Mouse (Mus musculus) urinary bladder, adult 18-20 months (tissue): Measurements from ENCODE around the gene Dennd1b.

Source experiments
- DNase-seq, 2 experiments: peaks; one replicate each; pipeline ENCODE4 v3.0.0; 2022; ENCODE audit warnings: low spot score in 2 of 2, mixed read lengths in 2 of 2

The Dennd1b gene

DNA sequence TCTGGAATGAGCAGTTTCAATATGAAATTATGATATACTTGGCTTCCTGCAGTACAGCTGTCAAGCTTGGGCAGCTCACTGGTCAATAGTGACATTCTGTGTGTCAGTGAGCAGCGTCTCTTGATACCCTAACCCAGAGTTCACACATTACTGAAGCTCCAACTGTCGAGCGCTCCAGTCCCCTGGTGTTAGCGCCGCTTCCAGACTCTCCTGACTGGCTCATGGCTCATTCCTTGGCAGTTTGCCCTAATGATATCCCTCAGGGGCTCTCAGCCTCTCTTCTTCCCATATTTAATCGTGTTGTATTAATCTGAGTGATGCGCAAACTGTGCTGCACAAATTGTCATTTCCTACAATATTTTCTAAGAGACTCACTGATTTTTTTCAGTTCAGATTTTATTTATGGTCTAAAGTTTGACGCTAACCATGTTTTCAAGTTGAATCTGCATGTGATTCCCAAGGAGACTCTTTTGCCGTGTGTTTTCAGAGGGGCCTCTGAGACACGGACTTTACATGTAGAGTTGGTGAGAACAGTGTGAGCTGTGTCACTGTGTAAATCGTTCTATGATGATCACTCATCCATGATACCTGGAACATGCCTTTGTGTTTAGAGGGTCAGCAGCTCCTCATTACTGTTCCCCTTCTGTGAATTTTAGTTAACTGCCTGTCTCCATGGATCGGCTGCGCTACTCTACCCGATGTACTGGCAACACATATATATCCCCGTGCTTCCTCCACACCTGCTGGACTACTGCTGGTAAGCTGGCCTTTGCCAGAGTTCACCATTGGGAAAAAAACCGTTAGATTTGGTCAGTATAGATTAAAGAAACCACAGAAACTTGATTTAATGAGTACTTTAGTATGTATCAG is 117.5 kb downstream of the Dennd1b start:
- DNase-seq = no peak

DNA sequence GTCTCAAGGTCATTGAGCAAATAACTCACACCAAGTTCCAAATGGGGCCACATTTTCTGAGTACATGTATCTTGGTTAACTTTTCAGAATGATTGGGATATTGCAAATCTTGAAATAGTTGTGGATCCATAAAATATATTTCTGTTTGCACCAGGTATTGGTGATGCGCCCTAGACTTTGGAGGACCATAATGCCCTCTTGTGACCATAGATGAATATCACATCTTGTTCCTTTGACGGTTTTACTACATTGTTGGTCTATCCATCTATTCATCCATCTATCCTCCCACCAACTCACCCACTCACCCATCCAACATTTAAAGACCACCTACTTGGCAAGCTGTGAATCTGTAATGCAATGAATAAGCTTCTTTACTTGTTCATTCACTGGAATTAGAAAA is 120.1 kb downstream of the Dennd1b start:
- no peak for DNase-seq

DNA sequence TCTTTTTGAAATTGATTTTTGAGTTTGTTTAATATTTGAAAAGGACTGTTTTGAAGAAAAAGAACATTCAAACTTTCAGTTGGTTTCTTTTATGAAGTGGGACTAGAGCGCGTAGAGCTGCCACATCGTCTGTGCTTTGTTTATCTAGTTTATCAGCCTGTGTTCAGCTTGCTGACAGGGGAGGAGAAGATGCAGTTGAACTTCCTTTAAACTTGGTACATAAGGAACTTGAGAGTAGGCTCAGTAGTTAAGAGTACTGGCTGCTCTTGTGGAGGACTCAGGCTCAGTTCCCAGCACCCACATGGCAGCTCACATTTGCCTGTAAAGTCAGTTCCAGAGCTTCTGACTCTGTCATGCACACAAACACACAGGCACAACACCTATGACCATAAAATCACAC is 124.3 kb downstream of the Dennd1b start:
- DNase-seq = no peak

DNA sequence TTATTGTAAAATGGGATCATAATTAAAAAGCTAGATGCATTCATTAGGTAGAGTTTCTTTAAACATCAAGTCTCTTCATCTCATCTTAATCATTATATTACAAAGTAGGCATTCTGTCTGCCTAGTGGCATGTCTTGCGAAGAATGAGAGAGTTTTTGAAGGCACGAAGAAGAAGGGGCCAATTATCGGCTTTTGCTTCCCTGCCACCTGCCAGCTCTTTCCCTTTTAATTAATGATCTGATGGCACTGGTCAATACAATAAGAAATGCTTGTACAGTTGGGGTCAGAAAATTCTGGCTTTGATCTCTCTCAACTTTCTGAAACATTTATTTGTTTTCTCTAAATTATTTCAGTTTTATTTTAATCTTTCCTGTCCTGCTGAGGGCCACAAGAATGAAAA is 127.5 kb downstream of the Dennd1b start:
- DNase-seq = no peak

DNA sequence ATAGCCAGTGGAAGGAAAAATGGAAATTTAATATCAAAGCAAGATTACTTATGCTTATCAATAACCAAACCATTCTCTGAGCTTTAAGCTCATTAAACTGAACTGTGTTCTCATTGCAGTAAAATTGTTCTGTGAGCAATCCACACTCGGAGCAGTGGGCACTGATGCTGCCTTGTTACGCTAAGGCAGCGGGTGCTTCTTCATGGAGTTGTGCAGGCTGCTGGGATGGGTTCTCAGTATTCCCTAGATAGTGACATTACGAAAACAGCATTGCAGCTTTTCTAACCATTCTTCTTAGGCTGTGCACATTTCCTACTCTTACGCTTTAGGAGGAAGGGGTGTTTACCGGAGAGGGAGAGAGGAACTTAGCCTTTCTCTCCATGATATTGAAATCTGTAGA is 128.5 kb downstream of the Dennd1b start:
- DNase-seq = no peak

DNA sequence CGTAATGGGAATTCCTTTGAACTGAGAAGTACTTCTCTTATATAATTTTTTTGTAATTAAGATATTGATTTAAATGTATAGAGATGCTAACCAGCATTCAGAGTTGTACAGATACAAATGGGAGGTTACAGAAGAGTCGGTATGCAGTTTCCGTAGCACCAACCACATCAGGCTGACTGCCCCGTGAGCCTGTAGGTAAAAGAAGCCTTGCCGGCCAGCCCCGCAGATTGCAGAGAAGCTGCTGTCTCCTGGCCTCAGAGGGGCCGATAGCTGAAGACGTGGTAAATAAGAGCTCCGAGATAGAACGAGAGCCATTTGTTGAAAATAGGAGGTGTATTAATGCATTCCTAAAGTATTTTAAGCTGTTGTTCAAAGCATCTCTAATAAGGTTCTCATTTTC is 128.9 kb downstream of the Dennd1b start:
- DNase-seq = no peak

DNA sequence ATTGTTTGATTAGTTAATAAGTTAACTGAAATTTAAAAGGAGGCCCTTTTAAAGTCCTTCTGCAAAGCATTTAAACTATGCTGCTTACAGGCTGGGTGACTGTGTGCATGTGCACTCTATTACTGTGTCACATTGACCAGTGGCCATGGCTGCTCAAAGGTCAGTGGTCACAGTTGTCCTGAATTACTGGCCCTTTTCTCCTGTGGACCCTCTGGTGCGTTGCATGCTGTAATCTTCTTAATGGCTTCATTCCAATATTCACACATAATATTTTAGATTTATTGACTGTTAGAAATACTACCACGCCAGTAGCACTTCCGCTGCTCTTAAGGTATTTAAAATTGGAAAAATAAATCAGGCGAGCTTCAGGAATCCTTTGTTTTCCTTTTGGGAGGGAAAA is 129.5 kb downstream of the Dennd1b start:
- no peak for DNase-seq

DNA sequence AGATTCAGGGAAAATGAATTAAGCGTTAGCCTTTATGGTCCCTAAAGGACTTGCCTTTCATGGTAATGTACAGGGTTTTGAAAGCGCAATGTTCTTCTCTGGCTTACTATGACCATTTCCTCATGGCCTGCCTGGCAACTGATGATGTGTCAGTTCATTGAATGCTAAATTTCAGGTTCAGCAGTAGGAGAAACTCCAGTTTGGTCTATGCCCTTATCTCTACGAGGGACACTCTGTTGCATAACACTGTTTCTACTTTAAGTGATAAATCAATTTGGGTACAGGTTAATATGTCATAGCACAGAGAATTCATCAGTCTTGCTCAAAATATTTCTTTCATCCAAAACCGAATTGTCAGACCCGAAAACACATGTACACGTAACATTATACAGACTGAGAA is 133.1 kb downstream of the Dennd1b start:
- DNase-seq = no peak

DNA sequence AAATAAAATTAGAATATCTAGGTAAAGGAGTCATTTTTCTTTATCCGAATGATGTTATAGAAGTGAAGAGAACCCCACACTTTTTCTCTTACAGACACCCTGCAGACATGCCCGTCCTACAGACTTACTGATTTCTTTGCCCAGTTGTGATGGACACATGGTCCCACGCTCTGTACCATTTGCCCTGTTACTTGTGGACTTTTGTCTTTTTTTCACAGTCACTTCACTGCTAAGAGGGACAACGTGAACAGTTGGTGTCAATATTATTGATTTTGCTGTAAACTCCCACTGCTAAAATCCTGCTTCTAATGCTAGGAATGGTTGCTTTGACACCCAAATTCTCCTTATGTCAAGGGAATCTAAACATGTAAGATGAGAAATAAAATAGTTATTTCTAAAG is 134.9 kb downstream of the Dennd1b start:
- DNase-seq = no peak

DNA sequence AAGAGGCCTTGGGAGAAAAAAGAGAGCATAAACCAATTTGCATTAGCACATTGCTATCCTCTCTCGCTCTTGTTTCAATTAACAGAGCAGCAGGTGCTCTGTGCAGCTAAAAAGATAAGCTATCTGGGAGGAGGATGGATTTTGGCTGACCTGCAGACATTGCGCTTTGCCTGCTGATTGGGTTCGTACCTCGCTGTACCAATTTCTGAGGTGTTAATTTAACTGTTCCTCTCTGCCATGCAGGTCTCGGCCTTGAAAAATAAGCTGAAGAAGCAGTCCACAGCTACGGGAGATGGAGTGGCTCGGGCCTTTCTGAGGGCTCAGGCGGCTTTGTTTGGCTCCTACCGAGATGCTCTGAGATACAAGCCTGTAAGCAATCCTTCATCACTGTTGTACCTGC is 138.5 kb downstream of the Dennd1b start:
- no peak for DNase-seq

DNA sequence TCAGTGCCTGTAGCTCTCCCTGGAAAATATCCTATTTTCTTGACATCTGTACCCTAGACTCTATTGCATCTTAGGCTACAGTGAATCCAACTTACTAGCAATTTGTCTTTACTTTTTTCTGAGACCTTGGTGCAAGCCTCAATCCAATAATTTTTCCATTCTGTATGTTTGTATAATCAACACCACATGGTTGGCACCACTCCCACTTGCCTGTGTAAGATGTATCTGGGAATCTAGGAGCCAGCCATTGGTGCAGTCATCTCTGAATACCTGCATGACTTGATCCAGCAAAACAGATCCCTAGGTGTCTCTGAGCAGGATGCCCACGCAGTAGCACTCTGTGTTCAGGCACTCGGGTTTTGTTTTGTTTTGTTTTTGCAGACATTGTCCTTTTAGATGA is 145.0 kb downstream of the Dennd1b start:
- DNase-seq = no peak

DNA sequence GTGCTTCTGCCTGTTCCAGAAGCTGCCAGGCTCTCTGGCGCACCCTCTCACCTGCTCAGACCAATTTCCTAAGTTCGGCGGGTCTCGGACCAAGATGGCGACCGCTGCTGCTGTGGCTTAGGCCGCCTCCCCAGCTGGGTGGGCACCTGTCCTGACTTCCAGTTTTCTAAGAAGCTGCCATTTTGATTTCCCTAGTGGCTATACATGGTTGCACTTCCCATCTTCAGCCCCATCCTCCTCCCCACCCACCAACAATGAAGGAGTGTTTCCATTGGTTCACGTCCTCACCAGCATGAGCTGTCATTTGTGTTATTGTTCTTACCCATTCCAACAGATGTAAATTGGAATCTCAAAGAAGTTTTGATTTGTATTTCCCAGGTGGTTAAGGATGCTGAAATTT is 159.4 kb downstream of the Dennd1b start:
- DNase-seq = no peak

DNA sequence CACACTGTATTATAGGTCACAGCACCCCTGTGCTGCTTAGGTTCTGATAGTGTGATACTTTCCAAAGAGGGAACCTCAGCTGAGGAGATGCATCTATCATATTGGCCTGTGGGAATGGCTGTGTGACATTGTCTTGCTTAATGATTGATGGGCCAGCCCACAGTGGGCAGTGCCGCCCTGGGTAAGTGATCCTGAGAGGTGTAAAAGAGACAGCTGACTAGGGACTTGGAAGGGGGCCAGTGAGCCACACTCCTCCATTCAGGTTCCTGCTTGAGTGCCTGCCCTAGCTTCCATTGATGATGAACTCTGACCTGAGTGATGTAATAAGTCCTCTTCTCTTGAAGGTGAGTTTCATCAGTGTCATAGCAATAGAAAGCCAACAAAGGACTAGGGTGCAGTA is 176.4 kb downstream of the Dennd1b start:
- no peak for DNase-seq

DNA sequence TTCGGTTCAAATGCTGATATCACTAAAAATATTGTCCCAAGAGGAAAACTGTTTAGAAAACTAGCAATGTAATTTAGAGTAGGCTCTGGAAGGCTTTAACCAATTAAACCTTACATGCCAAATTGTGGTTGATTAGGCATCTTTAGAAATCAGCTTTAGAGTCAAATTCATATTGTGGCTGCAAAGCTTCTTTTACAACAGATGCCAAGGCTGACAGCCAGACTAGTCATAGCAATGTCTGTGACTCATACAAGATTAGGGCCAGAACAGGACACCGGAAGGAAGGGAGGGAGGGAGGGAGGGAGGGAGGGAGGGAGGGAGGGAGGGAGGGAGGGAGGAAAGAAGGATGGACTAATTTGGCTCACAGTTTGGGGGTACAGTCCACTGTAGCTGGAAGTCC is 182.3 kb downstream of the Dennd1b start:
- DNase-seq = no peak

DNA sequence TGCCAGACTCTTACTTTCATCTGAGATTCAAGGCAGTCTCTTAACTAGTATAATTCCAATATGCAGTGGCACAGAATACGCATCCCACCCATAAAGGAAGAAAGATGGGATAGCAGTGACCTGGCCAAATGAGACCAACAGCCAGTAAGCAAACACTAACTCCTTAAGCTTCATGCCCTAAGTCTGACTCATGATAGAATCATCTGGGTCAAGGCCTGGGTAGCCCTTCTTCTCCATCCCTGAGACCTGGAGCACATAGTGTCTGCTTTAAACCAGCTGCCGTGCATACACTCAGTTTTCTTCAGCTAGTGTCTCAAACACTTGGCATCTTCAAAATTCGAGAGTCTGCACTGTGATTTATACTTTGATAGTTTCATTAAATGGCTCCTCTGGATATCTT is 183.1 kb downstream of the Dennd1b start:
- no peak for DNase-seq

DNA sequence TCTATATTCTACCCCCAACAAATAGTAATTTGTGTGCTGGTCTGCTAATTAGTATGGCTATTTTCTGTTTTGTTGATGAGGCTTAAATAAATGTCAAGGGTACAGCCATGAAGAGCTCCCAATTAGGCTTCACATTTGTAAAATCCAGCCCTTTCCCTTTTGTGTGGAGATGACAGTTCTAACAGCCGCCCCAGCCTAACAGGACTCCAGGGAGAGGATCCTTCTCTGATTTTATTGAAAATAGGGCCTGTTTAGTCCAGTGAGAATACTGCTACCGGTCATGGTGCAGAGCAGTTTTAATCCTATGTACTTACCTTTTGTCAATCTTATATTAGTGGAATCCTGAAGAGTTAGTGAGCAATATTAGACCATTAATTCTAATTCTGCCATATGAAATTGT is 189.8 kb downstream of the Dennd1b start:
- DNase-seq = no peak

DNA sequence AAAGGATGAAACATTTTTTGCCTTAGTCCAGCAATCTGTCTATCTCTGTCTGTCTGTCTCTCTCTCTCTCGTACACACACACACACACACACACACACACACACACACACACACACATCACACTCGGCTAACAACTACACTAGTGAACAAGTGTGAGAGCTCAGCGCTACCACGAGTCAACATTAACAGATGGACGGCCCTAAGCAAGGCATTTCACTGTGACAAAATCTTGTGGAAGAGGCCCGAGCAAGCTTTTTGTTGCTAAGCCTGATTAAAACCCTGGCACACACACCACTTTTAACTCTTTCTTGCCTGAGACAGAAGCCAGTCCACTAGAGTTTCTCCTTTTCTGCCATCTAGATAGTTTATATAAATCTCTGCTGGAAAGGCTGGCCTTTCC is 190.3 kb downstream of the Dennd1b start:
- DNase-seq = no peak

DNA sequence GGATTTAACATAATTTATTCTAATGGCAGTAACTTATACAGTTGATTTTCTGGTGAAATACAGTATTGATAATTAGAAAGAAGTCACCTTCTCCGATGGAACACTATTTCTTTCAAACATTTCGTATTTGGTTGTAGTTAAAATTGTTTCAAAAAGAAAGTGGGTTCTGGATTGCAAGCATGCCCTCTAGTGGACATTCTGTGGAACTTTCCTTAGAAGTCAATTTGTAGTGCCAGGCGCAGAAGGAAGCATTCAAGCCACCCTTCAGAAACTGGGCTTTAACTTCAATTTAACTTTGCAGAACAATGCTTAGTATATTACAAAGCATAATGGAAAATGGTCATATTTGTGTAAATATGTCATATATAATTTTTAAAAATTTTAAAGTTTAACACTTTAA is 193.2 kb downstream of the Dennd1b start:
- DNase-seq = no peak

DNA sequence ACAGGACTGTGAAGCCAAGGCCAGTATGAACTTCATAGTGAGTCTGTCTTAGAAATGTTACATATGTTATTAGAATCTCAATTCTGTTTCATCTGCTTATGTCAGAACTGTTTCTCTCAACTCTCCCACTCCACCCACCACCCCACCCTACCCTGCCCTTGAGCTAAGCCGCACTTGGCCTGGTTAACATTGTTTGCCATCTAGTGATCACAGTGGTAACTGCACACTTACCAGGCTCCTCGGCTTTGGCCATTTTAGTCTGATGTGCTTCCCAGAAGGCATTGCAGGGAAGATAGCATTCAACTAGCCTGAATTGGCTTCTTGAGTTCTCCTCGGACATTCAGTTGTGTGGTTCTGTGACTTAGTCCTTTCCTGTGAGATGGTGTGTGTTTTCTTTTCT is 198.4 kb downstream of the Dennd1b start:
- DNase-seq = no peak

DNA sequence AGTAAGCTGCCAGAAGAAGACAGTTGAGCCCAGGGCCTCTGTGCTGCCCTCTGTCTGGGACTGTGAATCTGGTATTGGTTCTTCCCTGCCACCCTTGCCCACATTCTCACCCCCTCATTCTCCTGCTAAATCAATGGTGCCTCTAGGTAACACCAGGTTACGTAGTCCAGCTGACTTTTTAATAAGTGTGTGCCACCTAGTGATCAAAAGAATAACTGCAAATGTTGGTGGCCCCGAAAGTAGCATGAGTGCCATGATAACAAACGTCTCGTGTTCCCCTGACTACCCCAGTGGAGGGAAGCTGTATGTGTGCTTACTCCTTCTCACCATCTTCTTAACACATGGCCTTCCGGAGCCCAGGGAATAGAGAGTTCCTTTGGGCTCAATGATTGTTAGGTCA is 199.6 kb downstream of the Dennd1b start:
- no peak for DNase-seq

DNA sequence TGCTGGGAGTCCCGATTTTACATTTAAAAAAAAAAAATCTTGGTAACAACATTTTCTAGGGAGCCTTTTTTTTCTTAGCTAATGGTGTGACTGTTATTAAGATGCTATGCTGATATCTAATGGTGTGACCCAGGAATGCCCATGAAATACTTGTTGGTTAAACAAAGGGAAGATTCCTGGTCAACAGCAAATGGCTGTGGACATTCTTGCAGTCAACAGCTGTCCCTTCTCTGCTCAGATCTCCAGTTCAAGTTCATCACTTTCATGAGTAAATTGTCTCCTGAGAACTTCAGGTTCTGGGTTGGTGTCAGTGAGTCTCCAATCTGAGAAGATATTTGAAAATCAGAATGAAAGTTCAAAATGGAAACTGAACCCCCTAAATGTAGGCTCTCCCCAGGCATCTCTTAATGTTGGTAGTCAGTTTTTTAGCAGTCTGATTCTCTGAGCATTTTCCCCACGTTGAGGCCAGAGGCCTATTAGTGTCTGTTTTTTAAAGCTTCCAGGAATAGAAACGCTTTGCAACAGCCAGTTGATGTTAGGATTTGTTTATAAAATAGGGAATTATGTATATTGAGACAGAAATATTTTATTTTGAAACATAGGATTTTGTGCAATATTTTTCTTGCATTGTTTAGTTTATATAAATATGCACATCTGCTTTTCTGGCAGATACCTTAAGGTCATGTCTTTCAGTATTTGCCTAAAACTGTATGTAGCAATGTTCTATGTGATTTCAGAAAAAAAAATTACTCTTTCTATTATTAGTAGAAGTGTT is 211.0 kb downstream of the Dennd1b start:
- no peak for DNase-seq

DNA sequence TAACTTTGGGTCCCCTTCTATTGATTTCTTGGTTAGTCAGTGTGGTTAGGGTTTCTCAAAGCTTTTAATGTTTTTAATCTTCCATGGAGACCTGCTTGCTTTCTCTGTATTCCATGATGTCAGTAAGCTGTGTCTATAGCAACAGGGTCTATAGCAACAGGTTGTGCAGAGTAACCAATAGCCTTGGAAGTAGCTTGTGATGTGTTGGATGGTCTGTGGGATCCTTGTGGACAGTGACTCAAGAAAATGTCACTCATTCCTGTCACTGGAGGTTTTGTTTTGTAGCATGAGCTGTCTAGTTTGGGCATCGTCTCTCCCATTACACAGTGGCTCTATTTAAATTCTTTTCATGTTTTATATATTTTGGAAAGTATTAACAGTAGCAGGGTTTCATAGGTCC is 216.5 kb downstream of the Dennd1b start:
- no peak for DNase-seq

DNA sequence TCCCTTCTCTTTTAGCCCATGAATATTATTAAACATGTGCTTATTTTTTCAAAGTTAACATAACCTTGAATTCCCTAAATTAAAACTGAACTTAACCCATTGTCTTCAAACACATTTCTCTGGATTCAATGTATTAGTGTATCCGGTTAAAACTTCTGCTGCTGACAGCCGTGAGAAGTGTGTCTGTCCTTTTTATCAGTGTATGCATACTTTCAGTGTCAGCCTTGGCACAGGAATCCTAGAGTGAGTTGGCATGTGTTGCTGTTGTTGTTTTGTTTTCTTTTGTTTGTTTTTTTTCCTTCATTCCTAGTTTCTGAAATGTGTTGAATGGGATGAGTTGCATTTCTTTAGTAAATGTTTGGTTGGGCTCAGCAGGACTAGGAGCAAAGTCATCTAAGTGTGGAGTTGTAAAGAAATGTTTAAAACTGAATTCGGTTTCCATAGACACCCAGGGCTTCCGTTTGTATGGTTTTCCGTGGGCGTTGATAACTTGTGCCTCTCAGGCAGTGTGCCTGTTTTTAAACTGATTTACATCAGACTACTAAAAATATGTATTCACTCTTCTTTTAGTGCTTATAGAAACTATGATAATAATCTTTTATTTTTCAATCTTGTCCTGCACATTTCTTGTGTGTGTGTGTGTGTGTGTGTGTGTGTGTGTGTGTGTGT is 217.4 kb downstream of the Dennd1b start:
- no peak for DNase-seq
